Comparison of ENCODE assay signal across 8 mouse cellular contexts in the genomic region with DNA sequence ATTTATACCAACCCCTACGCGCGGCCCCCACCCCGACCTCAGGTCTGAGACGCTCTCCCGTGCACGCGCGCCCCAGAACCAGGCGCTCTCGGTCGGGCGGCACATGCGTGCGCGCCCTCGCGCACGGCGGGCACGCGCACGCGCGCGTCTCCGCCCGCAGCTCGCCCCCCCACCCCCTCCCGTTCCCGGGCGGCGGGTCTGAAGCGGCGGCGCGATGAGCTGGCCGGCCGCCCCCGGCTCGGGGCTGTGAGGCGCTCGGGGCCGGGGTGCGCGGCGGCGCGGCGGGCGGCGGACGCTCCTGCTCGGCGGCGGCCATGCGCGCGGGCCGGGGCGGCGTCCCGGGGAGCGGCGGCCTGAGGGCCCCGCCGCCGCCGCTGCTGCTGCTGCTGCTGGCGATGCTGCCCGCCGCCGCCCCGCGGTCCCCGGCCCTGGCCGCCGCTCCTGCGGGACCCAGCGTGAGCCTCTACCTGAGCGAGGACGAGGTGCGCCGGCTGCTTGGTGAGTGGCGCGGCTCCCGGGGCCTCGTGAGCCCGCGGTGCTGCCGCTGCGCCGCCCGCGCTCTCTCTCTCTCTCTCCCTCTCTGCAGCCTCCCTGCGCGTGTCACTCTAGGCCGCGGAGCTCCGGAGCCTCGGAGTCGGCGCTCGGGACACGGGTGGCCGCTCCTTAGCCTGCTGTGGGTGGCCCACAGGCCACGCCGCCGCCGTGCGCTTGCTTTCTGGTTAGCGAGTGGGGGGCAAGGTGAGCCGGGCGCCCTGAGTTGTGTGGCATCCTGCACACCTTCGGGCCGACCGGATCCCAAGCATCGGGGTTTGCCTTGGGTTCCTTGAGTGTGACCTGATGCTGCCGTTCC. TPM values are rescaled to one million over a fixed set of nuclear protein-coding genes. Genes with fewer than 3 reads are reported as not detected.
DNase-seq lines count a peak whose midpoint lies in the region; ATAC-seq lines count a peak whose summit lies in the region.

A gene (plus strand): TSS at position 176 of the 850 bp plus-strand sequence.

- under 1% methylated on average over 102 of the region's 119 CpGs for WGBS in hindbrain, embryonic 14.5 days

- peak; percentile 69 for DNase-seq in adipocyte (ENCODE audit: low spot score)
- peak; percentile 88 to 92 for DNase-seq in cerebellum, postnatal 25 days
- peak; percentile 75 for DNase-seq in gastrocnemius, adult 18-20 months (ENCODE audit: low spot score)
- peak; percentile 86 for DNase-seq in hindbrain, embryonic 14.5 days (ENCODE audit: low spot score)
- DNase-seq in left cerebral cortex, adult 11 months (ENCODE audit: low spot score): peak; percentile 71
- DNase-seq in lung, postnatal 25 days (ENCODE audit: low spot score): peak; percentile 53
- DNase-seq in right cerebral cortex, postnatal 10 days (ENCODE audit: low spot score in 2 of 2): peak; percentile 81 to 82
- DNase-seq in yolk sac, embryonic 10.5 days (ENCODE audit: low spot score): peak; percentile 73

- H3K27ac ChIP-seq in hindbrain, embryonic 14.5 days: peak within 1 kb of the TSS; percentile 93

- H3K4me3 ChIP-seq in hindbrain, embryonic 14.5 days (replicated peaks; ENCODE audit: low read length): peak within 1 kb of the TSS; percentile 88

- H3K4me1 ChIP-seq in hindbrain, embryonic 14.5 days (replicated peaks; ENCODE audit: control insufficient read depth, insufficient read depth, low read length): peaks cover 24% of the 10 kb centered on the region

- peak; percentile 86 for ATAC-seq in hindbrain, embryonic 14.5 days (ENCODE audit: low FRiP score)

- H3K9ac ChIP-seq in hindbrain, embryonic 14.5 days: peak within 1 kb of the TSS; percentile 96

- no peaks in the 10 kb centered on the region for H3K9me3 ChIP-seq in hindbrain, embryonic 14.5 days (ENCODE audit: control insufficient read depth, low read length)

- peak within 1 kb of the TSS; percentile 83 for H3K4me2 ChIP-seq in hindbrain, embryonic 14.5 days (replicated peaks)

- H3K36me3 ChIP-seq in hindbrain, embryonic 14.5 days (replicated peaks; ENCODE audit: control insufficient read depth, insufficient read depth): no peaks in the 10 kb centered on the region

- H3K27me3 ChIP-seq in hindbrain, embryonic 14.5 days (ENCODE audit: control insufficient read depth, insufficient read depth, low read length): no peaks in the 10 kb centered on the region

RNA-seq across cellular contexts. Expression of the gene that starts here (rescaled TPM):
- 10 to 100 TPM; 47.9 to 49.8 TPM for total RNA-seq in gastrocnemius, adult 18-20 months (2021)
- polyA plus RNA-seq in hindbrain, embryonic 14.5 days (2014; fragmentation: Nextera tagmentation; extraction: Ambion mirVana): 14.1 and 14.5 TPM in 2 replicates

Comparison
In these comparisons a context has a peak if more than half of its experiments do, and no peak if none do; other contexts are left out.
1. Peak in every context shown above with its lines: DNase-seq, ATAC-seq, H3K4me3 ChIP-seq and H3K27ac ChIP-seq.